Mouse (Mus musculus) kidney, adult 2 months (tissue): ENCODE data around the gene Bnc1.

ENCODE experiments used
- CTCF ChIP-seq: fragments of 200-500 bp; conservative IDR thresholded peaks from 2 replicates; pipeline ENCODE4 v1.5.1; 2011; ENCODE audit warnings: low read depth, mild to moderate bottlenecking, control low read depth, low read length, moderate library complexity, mixed read lengths; ENCODE audit not compliant: insufficient read depth, insufficient read length
- POLR2A ChIP-seq: fragments of 200-500 bp; IDR thresholded peaks from one replicate; pipeline ENCODE4 v1.6.1; 2011; ENCODE audit warnings: low read depth, low read length, control low read depth

DNA sequence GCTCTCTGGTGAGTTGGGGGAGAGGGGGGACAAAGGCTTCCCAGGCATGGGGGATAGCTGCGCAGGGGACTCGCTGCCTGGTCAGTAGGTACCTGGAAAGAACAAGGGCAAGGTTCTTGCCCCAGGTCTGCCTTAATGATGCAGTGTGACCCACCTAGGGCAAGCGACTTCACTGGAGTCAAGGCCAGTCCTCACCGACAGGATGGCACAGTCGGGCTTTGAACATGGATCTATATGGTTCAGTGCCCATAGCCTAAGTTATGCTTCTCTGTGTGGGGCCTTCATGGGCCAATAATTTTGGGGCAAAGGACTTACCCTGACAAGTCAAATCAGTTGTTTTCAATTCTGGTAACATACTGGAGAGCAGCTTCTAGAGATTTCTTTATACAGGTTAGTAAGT is 57.3 kb downstream of the Bnc1 start:
- TF ChIP-seq POLR2A (no peak), CTCF (no peak)
